Mouse (Mus musculus): ENCODE measurements around the gene Snd1. TPM values are rescaled to one million over a fixed set of nuclear protein-coding genes. Genes with fewer than 3 reads are reported as not detected.

The Snd1 gene
- total and polyA plus RNA-seq, 2 experiments from 2014 or later = 54.7 to 120 TPM

DNA sequence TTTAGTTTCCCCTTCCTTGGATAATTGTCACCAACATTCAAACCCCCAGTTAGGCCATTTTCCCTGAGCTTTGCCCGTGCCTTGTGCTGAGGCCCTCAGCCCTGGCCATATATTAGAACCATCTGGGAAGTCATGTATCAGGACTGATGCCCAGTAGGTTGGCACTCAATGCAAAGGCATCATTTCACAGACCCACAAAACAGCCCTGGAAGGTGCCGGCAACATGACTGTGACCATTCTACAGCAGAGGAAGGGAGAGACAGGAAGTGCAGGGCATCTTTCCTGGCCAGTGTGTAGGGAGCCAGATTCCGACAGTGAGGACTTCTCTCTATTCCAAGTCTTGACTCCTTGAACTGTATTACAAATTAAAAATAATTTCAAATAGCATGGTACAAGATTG lies 499.6 kb downstream of the Snd1 start:
- Histone ChIP-seq H3K4me3 (ENCODE audit: low read depth, low read length) (no peak overlapping the region), H3K4me2 (ENCODE audit: low read depth, low read length) (no peak overlapping the region), H3K9ac (replicated peaks; ENCODE audit: low read depth, low read length) (no peak overlapping the region), H3K4me1 (ENCODE audit: control insufficient read depth, insufficient read depth) (no peaks in the 10 kb centered on the region; the same call in 1 of the 2 replicates), H3K27ac (ENCODE audit: low read depth) (no peak overlapping the region), H3K9me3 (replicated peaks; ENCODE audit: control insufficient read depth, low read length) (no peaks in the 10 kb centered on the region), H3K36me3 (replicated peaks; ENCODE audit: control insufficient read depth, insufficient read depth, low read length) (no peaks in the 10 kb centered on the region), H3K27me3 (ENCODE audit: control insufficient read depth, insufficient read depth, low read length) (0 out of 2 replicates have a peak, but pooled peaks cover 9% of the 10 kb centered on the region)
- ATAC-seq (ENCODE audit: insufficient read depth, low read depth) = no peak
- TF ChIP-seq EP300 (IDR thresholded peaks at IDR 0.05; ENCODE audit: low read depth) = no peak
- TF ChIP-seq CTCF (IDR thresholded peaks at IDR 0.05; ENCODE audit: low read depth) = no peak
- WGBS = 76% methylated on average over 3 of the region's 3 CpGs
- DNase-seq (ENCODE audit: low spot score) = no peak

DNA sequence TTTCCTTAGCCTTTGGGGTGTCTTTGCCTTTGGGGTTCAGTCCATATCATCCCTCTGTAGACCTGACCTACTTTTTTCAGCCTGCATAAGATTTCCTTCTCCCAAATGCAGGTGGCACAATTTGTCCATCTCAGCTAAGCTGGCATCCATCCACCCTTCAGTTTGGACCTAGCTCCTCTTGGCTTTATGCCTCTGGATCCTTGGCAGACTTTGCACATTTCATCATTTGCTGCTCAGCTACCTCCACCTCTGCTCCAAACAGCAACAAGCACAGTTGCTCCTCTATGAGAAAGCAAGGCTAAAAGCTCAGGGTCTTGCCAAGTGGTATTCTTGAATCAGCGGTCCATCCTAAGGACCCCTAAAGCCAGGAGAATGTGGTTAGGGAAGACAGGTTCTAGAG lies 500.2 kb downstream of the Snd1 start:
- no peaks in the 10 kb centered on the region for H3K9me3 ChIP-seq (replicated peaks; ENCODE audit: control insufficient read depth, low read length)
- no peak overlapping the region for H3K9ac ChIP-seq (replicated peaks; ENCODE audit: low read depth, low read length)
- 79% methylated on average over 1 of the region's 1 CpGs for WGBS
- ATAC-seq (ENCODE audit: insufficient read depth, low read depth) (no peak), DNase-seq (ENCODE audit: low spot score) (no peak)
- H3K36me3 ChIP-seq (replicated peaks; ENCODE audit: control insufficient read depth, insufficient read depth, low read length) = no peaks in the 10 kb centered on the region
- peaks cover 13% of the 10 kb centered on the region for H3K27me3 ChIP-seq (ENCODE audit: control insufficient read depth, insufficient read depth, low read length)
- H3K27ac ChIP-seq (ENCODE audit: low read depth) = no peak overlapping the region
- H3K4me3 ChIP-seq (ENCODE audit: low read depth, low read length) = no peak overlapping the region
- TF ChIP-seq EP300 (IDR thresholded peaks at IDR 0.05; ENCODE audit: low read depth) (no peak), CTCF (IDR thresholded peaks at IDR 0.05; ENCODE audit: low read depth) (no peak)
- no peak overlapping the region for H3K4me2 ChIP-seq (ENCODE audit: low read depth, low read length)
- no peaks in the 10 kb centered on the region for H3K4me1 ChIP-seq (ENCODE audit: control insufficient read depth, insufficient read depth)

DNA sequence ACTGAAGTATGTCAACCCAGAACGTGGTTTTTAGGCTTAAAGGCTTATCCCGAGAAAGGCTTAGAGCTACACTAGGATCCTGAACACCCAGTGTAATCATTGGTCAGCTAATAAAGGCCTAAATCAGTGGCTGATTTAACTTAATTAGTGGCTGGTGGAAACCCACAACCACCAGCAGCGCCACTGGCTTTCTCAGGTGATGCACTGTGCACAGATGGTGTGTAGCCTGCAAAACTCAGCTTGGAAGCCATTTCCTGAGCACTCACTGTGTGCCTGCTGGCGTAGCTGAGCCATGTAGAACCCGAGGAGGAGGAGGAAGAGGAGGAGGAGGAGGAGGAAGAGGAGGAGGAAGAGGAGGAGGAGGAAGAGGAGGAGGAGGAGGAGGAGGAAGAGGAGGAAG lies 503.1 kb downstream of the Snd1 start:
- no peak overlapping the region for H3K9ac ChIP-seq (replicated peaks; ENCODE audit: low read depth, low read length)
- no peak overlapping the region for H3K4me2 ChIP-seq (ENCODE audit: low read depth, low read length)
- H3K27me3 ChIP-seq (ENCODE audit: control insufficient read depth, insufficient read depth, low read length) = peaks cover 35% of the 10 kb centered on the region
- no peaks in the 10 kb centered on the region for H3K36me3 ChIP-seq (replicated peaks; ENCODE audit: control insufficient read depth, insufficient read depth, low read length)
- 44% methylated on average over 5 of the region's 5 CpGs for WGBS
- H3K9me3 ChIP-seq (replicated peaks; ENCODE audit: control insufficient read depth, low read length) = no peaks in the 10 kb centered on the region
- no peak for TF ChIP-seq CTCF (IDR thresholded peaks at IDR 0.05; ENCODE audit: low read depth)
- DNase-seq (ENCODE audit: low spot score) (no peak), ATAC-seq (ENCODE audit: insufficient read depth, low read depth) (no peak)
- no peak overlapping the region for H3K27ac ChIP-seq (ENCODE audit: low read depth)
- H3K4me1 ChIP-seq (ENCODE audit: control insufficient read depth, insufficient read depth) = no peaks in the 10 kb centered on the region
- no peak overlapping the region for H3K4me3 ChIP-seq (ENCODE audit: low read depth, low read length)

DNA sequence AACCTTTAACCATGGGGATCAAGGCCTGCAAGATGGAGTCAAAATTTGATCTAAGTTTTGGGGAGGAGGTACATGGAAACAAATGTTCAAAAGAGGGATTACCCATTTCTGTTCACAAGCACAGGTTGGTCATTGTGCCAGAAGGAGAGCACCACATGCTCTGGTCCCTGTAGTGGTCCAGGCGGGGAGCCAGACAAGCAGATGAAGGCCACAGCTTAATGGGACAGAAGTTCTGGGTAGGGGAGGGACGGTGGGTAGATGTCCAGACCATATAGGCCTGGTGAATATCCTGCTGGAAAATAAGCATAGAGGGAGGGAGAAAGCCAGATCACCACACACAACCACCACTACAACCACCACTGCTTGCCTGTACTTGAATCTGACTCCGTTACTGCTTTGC lies 503.9 kb downstream of the Snd1 start:
- H3K4me2 ChIP-seq (ENCODE audit: low read depth, low read length) = no peak overlapping the region
- no peaks in the 10 kb centered on the region for H3K9me3 ChIP-seq (replicated peaks; ENCODE audit: control insufficient read depth, low read length)
- ATAC-seq (ENCODE audit: insufficient read depth, low read depth) = no peak
- H3K36me3 ChIP-seq (replicated peaks; ENCODE audit: control insufficient read depth, insufficient read depth, low read length) = no peaks in the 10 kb centered on the region
- H3K27me3 ChIP-seq (ENCODE audit: control insufficient read depth, insufficient read depth, low read length) = peaks cover 35% of the 10 kb centered on the region
- no peaks in the 10 kb centered on the region for H3K4me1 ChIP-seq (ENCODE audit: control insufficient read depth, insufficient read depth)
- no peak overlapping the region for H3K27ac ChIP-seq (ENCODE audit: low read depth)
- no peak overlapping the region for H3K4me3 ChIP-seq (ENCODE audit: low read depth, low read length)
- no peak for DNase-seq (ENCODE audit: low spot score)
- TF ChIP-seq EP300 (IDR thresholded peaks at IDR 0.05; ENCODE audit: low read depth) (no peak), CTCF (IDR thresholded peaks at IDR 0.05; ENCODE audit: low read depth) (no peak)
- H3K9ac ChIP-seq (replicated peaks; ENCODE audit: low read depth, low read length) = no peak overlapping the region
- 86% methylated on average over 3 of the region's 3 CpGs for WGBS

DNA sequence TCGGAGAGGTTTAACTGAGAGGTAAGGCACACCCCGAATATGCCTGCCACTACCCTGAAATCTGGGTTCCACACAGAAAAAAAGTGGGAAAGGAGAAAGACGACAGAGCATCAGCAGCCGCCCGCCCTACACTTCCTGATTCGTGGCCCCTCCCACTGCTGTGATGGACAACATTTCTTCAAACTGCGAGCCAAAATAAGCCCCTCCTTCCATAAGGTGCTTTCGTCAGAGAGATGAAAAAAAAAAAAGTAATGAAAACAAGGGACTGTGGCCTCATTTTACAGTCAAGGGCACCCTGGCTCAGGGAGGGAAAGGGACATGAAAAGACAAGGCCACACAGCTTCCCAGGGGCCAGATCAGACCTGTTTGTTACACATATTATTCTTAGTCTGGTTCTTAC lies 504.6 kb downstream of the Snd1 start:
- DNase-seq (ENCODE audit: low spot score) (no peak), ATAC-seq (ENCODE audit: insufficient read depth, low read depth) (no peak)
- Histone ChIP-seq H3K36me3 (replicated peaks; ENCODE audit: control insufficient read depth, insufficient read depth, low read length) (no peaks in the 10 kb centered on the region), H3K4me2 (ENCODE audit: low read depth, low read length) (no peak overlapping the region), H3K9ac (replicated peaks; ENCODE audit: low read depth, low read length) (no peak overlapping the region), H3K4me1 (ENCODE audit: control insufficient read depth, insufficient read depth) (no peaks in the 10 kb centered on the region), H3K4me3 (ENCODE audit: low read depth, low read length) (no peak overlapping the region), H3K9me3 (replicated peaks; ENCODE audit: control insufficient read depth, low read length) (no peaks in the 10 kb centered on the region), H3K27ac (ENCODE audit: low read depth) (no peak overlapping the region), H3K27me3 (ENCODE audit: control insufficient read depth, insufficient read depth, low read length) (peaks cover 35% of the 10 kb centered on the region)
- TF ChIP-seq CTCF (IDR thresholded peaks at IDR 0.05; ENCODE audit: low read depth) (no peak), EP300 (IDR thresholded peaks at IDR 0.05; ENCODE audit: low read depth) (no peak)
- 63% methylated on average over 8 of the region's 8 CpGs for WGBS

DNA sequence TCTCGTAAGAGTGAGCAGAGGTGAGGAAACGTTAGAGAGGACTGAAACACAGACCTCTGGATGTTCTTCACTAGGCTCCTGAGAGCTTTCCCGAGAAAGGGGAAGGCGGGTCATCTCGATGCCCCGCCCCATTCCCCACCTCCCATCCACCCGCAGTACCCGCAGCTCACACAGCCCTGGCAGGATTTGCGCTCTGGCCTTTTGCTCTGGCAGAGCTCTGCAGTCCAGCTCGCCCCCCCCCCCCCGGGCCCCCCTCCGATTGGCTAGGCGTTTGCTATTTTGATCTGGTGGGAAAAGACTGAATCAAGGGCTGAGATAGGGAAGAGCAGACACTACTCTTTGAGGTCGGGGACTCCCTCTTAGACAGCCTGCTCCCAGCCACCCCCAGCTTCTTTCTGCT lies 505.3 kb downstream of the Snd1 start:
- no peaks in the 10 kb centered on the region for H3K4me1 ChIP-seq (ENCODE audit: control insufficient read depth, insufficient read depth)
- WGBS = 6% methylated on average over 14 of the region's 14 CpGs
- peak overlapping the region; percentile 83; the same call in 1 of the 2 replicates for H3K4me2 ChIP-seq (ENCODE audit: low read depth, low read length)
- TF ChIP-seq CTCF (IDR thresholded peaks at IDR 0.05; ENCODE audit: low read depth) (no peak), EP300 (IDR thresholded peaks at IDR 0.05; ENCODE audit: low read depth) (no peak)
- H3K27ac ChIP-seq (ENCODE audit: low read depth) = no peak overlapping the region
- H3K9ac ChIP-seq (replicated peaks; ENCODE audit: low read depth, low read length) = no peak overlapping the region
- H3K4me3 ChIP-seq (ENCODE audit: low read depth, low read length) = peak overlapping the region; percentile 48; the same call in 1 of the 2 replicates
- no peak for ATAC-seq (ENCODE audit: insufficient read depth, low read depth)
- no peak for DNase-seq (ENCODE audit: low spot score)
- H3K36me3 ChIP-seq (replicated peaks; ENCODE audit: control insufficient read depth, insufficient read depth, low read length) = no peaks in the 10 kb centered on the region
- H3K9me3 ChIP-seq (replicated peaks; ENCODE audit: control insufficient read depth, low read length) = no peaks in the 10 kb centered on the region
- H3K27me3 ChIP-seq (ENCODE audit: control insufficient read depth, insufficient read depth, low read length) = peaks cover 35% of the 10 kb centered on the region
